Mouse (Mus musculus) intestine, postnatal 0 days (tissue): ENCODE results near the gene Tnfrsf11a. TPM values are rescaled to one million over a fixed set of nuclear protein-coding genes. Genes with fewer than 3 reads are reported as not detected.
"Not testable (repeated sequence)": the region's sequence is repeated elsewhere in the genome, so short reads cannot be mapped to it uniquely, and the experiment has no call there.

ENCODE experiments used
- ATAC-seq: fragments of 200-750 bp; cut with Nextera tagmentation; 2 replicates; pipeline ENCODE4 v1.8.0; 2017; ENCODE audit warnings: mild to moderate bottlenecking, moderate TSS enrichment, moderate library complexity
- H3K27ac ChIP-seq: fragments of 300-500 bp; sonication (generic); 2 replicates; pipeline ENCODE4 v1.5.1; 2014; ENCODE audit warnings: mild to moderate bottlenecking, low read depth, low read length, moderate library complexity
- H3K27me3 ChIP-seq: fragments of 300-500 bp; sonication (generic); replicated peaks from 2 replicates; pipeline ENCODE4 v1.6.1; 2014; ENCODE audit warnings: low read length, mixed read lengths; ENCODE audit not compliant: control insufficient read depth, insufficient read depth
- H3K36me3 ChIP-seq: fragments of 300-500 bp; sonication (generic); 2 replicates; pipeline ENCODE4 v1.6.1; 2014; ENCODE audit warnings: mild to moderate bottlenecking, moderate library complexity; ENCODE audit not compliant: control insufficient read depth, insufficient read depth
- H3K4me1 ChIP-seq: fragments of 300-500 bp; sonication (generic); replicated peaks from 2 replicates; pipeline ENCODE4 v1.6.1; 2014; ENCODE audit warnings: antibody characterized with exemption, low read length, mixed read lengths; ENCODE audit not compliant: control insufficient read depth, insufficient read depth
- H3K4me2 ChIP-seq: fragments of 300-500 bp; sonication (generic); replicated peaks from 2 replicates; pipeline ENCODE4 v1.6.1; 2014; ENCODE audit warnings: low read depth, mild to moderate bottlenecking, moderate library complexity
- H3K4me3 ChIP-seq: fragments of 300-500 bp; sonication (generic); 2 replicates; pipeline ENCODE4 v1.5.1; 2014; ENCODE audit warnings: low read depth, low read length
- H3K9ac ChIP-seq: fragments of 300-500 bp; sonication (generic); 2 replicates; pipeline ENCODE4 v1.6.1; 2014; ENCODE audit warnings: mild to moderate bottlenecking, low read depth, low read length
- H3K9me3 ChIP-seq: fragments of 300-500 bp; sonication (generic); 2 replicates; pipeline ENCODE4 v1.6.1; 2016; ENCODE audit warnings: mixed run types; ENCODE audit not compliant: control insufficient read depth
- CTCF ChIP-seq: sonication (generic); IDR thresholded peaks from 2 replicates; pipeline ENCODE4 v1.5.1; 2016; ENCODE audit warnings: low read depth, mild to moderate bottlenecking, control low read depth, antibody characterized with exemption, moderate library complexity
- WGBS: fragments of 180-500 bp; shearing (Covaris S2); extraction: QIAGEN DNeasy Blood & Tissue Kit; methylation state at CpG from one replicate; pipeline ENCODE4 v1.1.7; 2014; 5-methylcytosine and 5-hydroxymethylcytosine counted together
- polyA plus RNA-seq: library from polyadenylated mRNA; unstranded; fragments of >200 nt; fragmentation: Nextera tagmentation; extraction: Ambion mirVana; gene quantifications from 2 replicates; pipeline ENCODE4 v1.2.1, GENCODE M21; 2015

Gene Tnfrsf11a
- polyA plus RNA-seq, 1 experiment from 2014 or later = 23.4 TPM

GRCm38 (mm10) chr1:105765586-105765985 is 14.9 kb upstream of the Tnfrsf11a start:
- Histone ChIP-seq H3K36me3 (no peaks in the 10 kb centered on the region), H3K27ac (no peak overlapping the region), H3K9me3 (no peaks in the 10 kb centered on the region), H3K27me3 (no peaks in the 10 kb centered on the region), H3K9ac (no peak overlapping the region), H3K4me3 (no peak overlapping the region), H3K4me2 (no peak overlapping the region), H3K4me1 (no peaks in the 10 kb centered on the region)
- TF ChIP-seq CTCF = no peak
- 46% methylated on average over 8 of the region's 8 CpGs for WGBS
- peak; percentile 60; the same call in 1 of the 2 replicates for ATAC-seq

GRCm38 (mm10) chr1:105766099-105766498 is 14.4 kb upstream of the Tnfrsf11a start:
- not testable (repeated sequence) for H3K4me2 ChIP-seq, ATAC-seq, H3K9ac ChIP-seq, H3K27ac ChIP-seq, H3K27me3 ChIP-seq, H3K9me3 ChIP-seq, H3K4me3 ChIP-seq, H3K4me1 ChIP-seq, H3K36me3 ChIP-seq
- 70% methylated on average over 9 of the region's 9 CpGs for WGBS

DNA sequence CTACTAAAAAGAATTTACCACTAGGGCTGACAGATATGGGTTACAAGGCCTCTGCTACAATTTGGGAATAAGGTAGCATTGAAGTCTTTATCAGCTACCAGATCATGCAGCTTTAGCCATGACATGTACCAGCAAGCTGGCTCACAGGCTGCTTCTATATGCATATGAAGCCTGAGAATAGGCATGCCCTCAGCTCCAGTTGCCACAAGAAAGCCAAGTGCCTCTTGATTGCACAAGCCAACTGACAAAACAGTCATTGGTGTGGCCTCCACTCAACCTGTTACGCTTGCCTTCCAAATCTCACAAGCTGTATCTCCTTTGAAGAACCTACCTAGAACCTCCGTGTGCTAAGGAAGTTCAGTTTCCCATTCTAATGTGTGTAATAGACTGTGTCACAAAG is 12.1 kb upstream of the Tnfrsf11a start:
- no peak overlapping the region for H3K9ac ChIP-seq
- H3K27ac ChIP-seq = no peak overlapping the region
- H3K9me3 ChIP-seq = no peaks in the 10 kb centered on the region
- H3K4me2 ChIP-seq = no peak overlapping the region
- H3K27me3 ChIP-seq = no peaks in the 10 kb centered on the region
- WGBS = 94% methylated on average over 2 of the region's 2 CpGs
- ATAC-seq = no peak
- no peaks in the 10 kb centered on the region for H3K4me1 ChIP-seq
- H3K36me3 ChIP-seq = no peaks in the 10 kb centered on the region
- TF ChIP-seq CTCF = no peak
- H3K4me3 ChIP-seq = no peak overlapping the region

- Histone ChIP-seq H3K27me3 (no peaks in the 10 kb centered on the region), H3K27ac (no peak overlapping the region), H3K9ac (no peak overlapping the region), H3K9me3 (no peaks in the 10 kb centered on the region), H3K4me1 (no peaks in the 10 kb centered on the region), H3K4me2 (no peak overlapping the region), H3K36me3 (no peaks in the 10 kb centered on the region), H3K4me3 (no peak overlapping the region)
- TF ChIP-seq CTCF = no peak
- 74% methylated on average over 2 of the region's 2 CpGs for WGBS
- no peak for ATAC-seq
Measured at GRCm38 (mm10) chr1:105770685-105771084, 9.8 kb upstream of the Tnfrsf11a start.

DNA sequence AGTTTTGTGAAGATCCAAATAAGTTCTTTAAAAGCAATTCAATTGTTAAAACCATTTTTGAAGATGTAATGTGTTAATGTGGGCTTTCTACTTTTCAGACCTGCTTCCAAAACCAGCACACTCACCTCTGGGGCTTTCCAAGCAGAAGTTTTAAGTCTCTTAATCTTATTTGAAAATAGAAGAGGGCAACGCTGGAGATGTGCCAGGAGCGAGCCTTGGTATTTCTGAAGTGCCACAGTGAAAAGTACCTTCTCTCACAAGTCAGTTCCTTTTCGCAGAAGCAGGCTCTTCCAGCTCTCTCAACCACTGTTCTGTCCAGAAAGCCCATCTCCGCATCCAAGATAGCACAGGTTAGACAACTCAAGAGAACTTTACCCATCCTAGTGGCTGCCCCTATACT is 4.1 kb upstream of the Tnfrsf11a start:
- no peak for ATAC-seq
- no peak overlapping the region for H3K4me2 ChIP-seq

GRCm38 (mm10) chr1:105780079-105780456 is 450 bp upstream of the Tnfrsf11a start:
- peak overlapping the region; percentile 84 for H3K4me3 ChIP-seq
- peak; percentile 25; the same call in 1 of the 2 replicates for ATAC-seq
- H3K27ac ChIP-seq = peak overlapping the region; percentile 86; the same call in 1 of the 2 replicates
- 27% methylated on average over 12 of the region's 12 CpGs for WGBS
- no peak for TF ChIP-seq CTCF
- no peaks in the 10 kb centered on the region for H3K36me3 ChIP-seq
- peak overlapping the region; percentile 76 for H3K9ac ChIP-seq
- peak overlapping the region; percentile 91 for H3K4me2 ChIP-seq
- no peaks in the 10 kb centered on the region for H3K4me1 ChIP-seq
- H3K9me3 ChIP-seq = no peaks in the 10 kb centered on the region
- H3K27me3 ChIP-seq = no peaks in the 10 kb centered on the region

More for the DNA sequence above, 4.1 kb upstream of the Tnfrsf11a start:
- no peaks in the 10 kb centered on the region for H3K36me3 ChIP-seq
- TF ChIP-seq CTCF = no peak
- H3K27me3 ChIP-seq = no peaks in the 10 kb centered on the region
- 91% methylated on average over 4 of the region's 4 CpGs for WGBS
- H3K4me1 ChIP-seq = no peaks in the 10 kb centered on the region
- H3K27ac ChIP-seq = no peak overlapping the region
- no peak overlapping the region for H3K9ac ChIP-seq
- H3K9me3 ChIP-seq = no peaks in the 10 kb centered on the region
- H3K4me3 ChIP-seq = no peak overlapping the region
